Mouse (Mus musculus) c-Kit-positive CD71-negative TER-119-negative erythroid progenitor cells, embryonic 14.5 days (primary cell): ENCODE measurements around the gene C330021F23Rik.
A peak's percentile ranks its signal among the peaks of the same experiment; 100 is the strongest.
"Not testable (repeated sequence)": the region's sequence is repeated elsewhere in the genome, so short reads cannot be mapped to it uniquely, and the experiment has no call there.

Source experiments
- DNase-seq: peaks from one replicate; pipeline ENCODE4 v3.0.0-alpha.2; 2013; ENCODE audit warnings: low read depth

C330021F23Rik gene

GRCm38 (mm10) chr8:3567641-3568371 is at the start of gene C330021F23Rik:
Gene C330021F23Rik, plus strand, starts transcription at chr8:3567990.
- no peak for DNase-seq

- DNase-seq: no peak
Observed at GRCm38 (mm10) chr8:3522007-3522697, 45.6 kb upstream of the C330021F23Rik start.

DNA sequence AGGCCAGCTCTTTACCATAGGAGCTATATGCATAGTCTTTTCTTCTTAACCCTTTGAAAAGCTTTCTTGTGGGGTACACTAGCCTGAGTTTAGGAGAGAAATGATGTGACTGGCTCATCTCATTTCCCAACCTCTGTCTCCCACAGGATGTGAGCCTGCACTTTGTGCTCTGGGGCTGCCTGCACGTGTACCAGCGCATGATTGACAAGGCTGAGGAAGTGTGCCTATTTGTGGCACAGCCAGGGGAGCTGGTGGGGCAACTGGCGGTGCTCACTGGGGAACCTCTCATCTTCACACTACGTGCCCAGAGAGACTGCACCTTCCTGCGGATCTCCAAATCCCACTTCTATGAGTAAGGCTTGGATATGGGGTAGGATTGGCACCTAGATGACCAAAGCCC is 37.0 kb upstream of the C330021F23Rik start:
- no peak for DNase-seq

- no peak for DNase-seq
Observed at GRCm38 (mm10) chr8:3531936-3532335, 35.9 kb upstream of the C330021F23Rik start.

- peak; percentile 51 for DNase-seq
Observed at GRCm38 (mm10) chr8:3536053-3536841, 31.5 kb upstream of the C330021F23Rik start.

DNA sequence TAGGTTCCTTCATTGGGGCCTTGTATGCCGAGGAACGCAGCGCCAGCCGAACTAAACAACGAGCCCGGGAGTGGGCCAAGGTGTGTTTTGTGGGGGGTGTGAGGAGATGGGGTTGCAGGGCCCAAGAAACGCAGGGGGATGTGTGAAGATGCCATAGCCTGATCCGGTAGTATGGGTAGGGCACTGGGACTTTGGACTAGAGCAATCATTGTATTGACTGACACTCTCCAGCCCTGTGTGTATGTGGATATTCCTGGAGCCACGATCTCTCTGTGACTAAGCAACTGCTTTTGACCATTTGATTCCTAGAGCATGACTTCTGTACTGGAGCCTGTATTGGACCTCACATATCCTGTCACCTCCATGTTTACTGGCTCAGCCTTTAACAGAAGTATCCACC is 30.9 kb upstream of the C330021F23Rik start:
- no peak for DNase-seq

DNA sequence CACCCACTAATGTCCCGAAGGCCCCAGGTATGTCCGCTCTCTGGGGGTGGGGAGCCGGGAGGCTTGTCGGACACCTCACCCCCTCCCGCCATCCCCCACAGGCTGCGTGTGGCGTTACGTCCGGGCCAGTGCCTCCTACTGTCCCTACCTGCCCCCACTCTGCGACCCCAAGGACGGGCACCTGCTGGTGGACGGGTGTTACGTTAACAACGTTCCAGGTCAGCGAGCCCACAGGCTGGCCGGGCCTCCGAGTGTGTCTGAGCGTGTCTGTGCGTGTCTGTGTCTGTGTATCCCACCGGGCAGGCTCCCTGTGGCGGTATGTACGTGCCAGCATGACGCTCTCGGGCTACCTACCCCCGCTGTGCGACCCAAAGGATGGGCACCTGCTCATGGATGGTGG is 30.1 kb upstream of the C330021F23Rik start:
- no peak for DNase-seq

DNA sequence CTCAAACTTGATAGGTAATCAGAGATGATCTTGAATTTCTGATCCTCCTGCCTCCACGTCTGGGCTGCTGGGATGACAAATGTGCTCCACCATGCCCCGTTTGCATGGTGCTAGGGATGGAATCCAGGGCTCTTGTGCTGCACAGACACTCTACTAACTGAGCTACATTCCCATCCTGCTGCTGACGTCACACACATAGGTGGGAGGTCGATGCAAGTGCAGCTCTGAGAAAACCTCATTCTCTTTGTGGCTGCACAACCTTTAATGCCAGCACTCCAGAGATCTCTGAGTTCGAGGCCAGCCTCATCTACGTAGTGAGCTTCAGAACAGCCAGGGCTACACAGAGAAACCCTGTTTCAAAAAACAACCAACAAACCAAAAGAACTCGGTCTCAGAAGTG is 28.6 kb upstream of the C330021F23Rik start:
- no peak for DNase-seq

DNA sequence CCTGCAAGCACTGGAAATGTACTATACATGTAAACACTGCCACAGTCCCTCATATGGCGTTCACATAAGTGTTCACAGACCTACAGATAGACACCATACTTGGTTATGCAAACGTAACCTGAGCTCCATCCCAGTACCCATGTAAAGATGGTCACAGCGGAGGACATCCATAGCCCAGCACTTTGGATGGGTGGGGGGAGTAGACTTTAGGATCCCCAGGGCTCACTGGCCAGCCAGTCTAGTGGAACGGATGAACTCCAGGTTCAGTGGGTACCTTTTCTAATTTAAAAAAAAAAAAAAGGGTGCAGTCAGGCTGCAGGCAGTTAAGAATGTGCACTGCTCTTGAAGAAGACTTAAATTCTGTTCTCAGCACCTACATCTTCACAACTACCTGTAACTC is 27.7 kb upstream of the C330021F23Rik start:
- DNase-seq: no peak

GRCm38 (mm10) chr8:3546511-3546910 is 21.3 kb upstream of the C330021F23Rik start:
- DNase-seq: no peak

GRCm38 (mm10) chr8:3552240-3552639 is 15.6 kb upstream of the C330021F23Rik start:
- DNase-seq: no peak

DNA sequence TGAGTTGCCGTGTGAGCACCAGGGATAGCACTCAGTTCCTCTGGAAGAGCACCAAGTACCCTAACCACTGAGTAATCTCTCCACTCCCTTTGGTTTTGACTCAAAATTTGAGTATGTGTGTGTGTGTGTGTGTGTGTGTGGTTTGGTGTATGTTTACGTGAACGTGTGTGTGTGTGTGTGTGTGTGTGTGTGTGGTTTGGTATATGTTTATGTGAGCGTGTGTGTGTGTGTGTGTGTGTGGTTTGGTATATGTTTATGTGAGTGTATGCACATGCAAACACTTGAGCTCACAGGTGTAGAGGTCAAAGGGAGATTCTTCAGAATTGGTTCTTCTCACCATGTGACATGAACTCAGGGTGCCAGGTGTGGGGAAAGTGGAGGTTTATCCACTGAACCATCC is 11.7 kb upstream of the C330021F23Rik start:
- no peak for DNase-seq

DNA sequence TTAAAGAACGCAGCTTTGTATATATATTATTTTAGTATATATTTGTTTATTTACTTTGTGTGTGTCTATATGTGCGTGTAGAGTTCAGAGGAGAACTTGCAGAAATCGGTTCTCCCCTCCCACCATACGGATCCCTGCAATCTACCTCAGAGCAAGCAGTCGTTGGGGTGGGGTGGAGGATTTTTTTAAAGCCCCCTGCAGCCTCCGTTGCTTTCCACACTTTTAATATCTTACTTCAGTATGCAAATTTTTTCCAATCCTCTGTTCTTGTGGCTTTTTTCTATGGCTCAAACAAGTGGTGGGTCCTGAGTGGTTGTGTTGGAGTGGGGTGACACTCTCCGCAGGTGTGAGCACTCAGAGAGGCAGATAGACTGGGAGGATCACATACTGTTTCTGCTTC is 588 bp downstream of the C330021F23Rik start:
- no peak for DNase-seq

DNA sequence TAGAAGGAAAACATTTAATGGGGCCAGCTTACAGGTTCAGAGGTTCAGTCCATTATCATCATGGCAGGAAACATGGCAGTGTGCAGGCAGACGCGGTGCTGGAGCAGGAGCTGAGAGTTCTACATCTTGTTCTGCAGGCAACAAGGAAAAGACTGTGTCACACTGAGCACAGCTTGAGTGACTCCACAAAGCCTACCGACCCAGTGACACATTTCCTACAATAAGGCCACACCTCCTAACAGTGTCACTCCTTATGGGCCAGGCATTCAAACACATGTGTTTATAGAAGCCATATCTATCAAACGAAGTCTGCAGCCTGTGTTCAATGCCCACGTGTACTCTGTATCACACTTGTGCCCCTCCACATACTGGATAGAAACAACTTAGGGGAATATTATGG is 2.0 kb downstream of the C330021F23Rik start:
- DNase-seq: no peak

DNA sequence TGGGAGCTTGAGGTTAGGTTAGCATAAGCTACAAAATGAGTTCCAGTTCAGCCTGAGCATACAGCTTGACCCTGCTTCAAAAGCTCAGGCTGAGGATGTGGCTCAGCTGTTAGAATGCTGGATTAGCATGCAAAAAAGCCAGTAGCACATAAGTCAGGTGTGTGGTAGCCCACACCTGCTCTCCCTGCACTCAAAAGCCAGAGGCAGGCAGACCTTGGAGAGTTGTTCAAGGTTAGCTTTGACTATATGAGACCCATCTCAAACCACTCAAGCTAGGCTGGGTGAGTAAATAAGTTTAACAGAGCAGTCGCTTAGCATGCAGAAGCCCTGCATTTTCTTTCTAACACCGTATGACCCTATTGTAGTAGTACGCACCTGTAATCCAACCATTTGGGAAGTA is 6.8 kb downstream of the C330021F23Rik start:
- no peak for DNase-seq

DNA sequence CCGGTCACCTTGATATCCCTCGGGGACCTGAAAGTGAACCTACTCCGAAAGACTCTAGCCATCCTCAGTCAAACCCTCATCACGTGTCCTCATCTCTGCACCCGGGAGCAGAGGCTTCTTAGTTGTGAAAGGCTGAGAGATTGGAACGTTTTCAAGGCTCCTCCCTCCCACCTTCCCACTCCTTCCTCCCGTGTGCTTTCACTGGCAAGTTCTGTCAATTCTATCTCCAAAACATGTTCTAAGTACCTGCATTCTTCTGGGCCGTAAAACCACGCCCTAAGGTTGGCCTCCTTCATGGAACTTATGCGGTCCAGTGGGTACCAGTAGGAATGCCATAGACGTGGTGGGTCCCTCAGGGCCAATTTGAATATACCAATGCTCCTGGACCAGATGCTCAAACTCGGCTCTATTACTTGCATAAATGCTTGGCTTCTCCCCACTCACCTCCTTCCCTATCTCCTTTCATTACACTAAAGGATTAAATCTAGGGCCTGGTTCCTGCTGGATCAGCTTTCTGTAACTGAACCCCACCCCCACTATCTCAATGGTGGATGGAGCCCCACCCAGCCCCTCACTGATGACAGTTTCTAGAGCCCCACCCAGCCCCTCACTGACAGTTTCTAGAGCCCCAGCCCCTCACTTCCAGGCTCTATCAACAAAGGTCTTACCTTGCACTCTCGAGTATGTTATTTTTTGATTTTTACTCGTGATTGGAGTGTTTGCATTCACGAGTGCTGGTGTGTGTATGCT is 8.6 kb downstream of the C330021F23Rik start:
- DNase-seq: no peak

GRCm38 (mm10) chr8:3579390-3580364 is 11.9 kb downstream of the C330021F23Rik start:
- DNase-seq: no peak

DNA sequence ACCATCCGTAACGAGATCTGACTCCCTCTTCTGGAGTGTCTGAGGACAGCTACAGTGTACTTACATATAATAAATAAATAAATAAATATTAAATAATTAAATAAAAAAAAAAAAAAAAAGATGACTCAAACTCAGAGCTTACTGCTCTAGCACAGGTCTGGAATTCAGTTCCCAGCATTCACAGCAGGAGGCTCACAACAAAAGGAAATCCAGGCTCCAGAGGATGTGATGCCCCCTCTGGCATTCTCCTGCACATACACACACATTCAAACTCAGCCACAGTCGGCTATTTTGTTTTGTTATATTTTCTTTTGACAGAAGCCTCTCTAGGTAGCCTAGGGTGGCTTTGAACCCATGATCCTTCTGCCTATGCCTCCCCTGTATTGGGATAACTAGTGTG is 14.2 kb downstream of the C330021F23Rik start:
- DNase-seq: not testable (repeated sequence)

GRCm38 (mm10) chr8:3586452-3586851 is 18.7 kb downstream of the C330021F23Rik start:
- DNase-seq: no peak

- no peak for DNase-seq
Observed at GRCm38 (mm10) chr8:3586993-3587390, 19.2 kb downstream of the C330021F23Rik start, which contains the start of gene Camsap3. Gene Camsap3, plus strand, starts transcription at chr8:3587293.
